Mouse (Mus musculus) stomach, embryonic 16.5 days (tissue): ENCODE data around the gene Fchsd2. TPM values are rescaled to one million over a fixed set of nuclear protein-coding genes. Genes with fewer than 3 reads are reported as not detected.
A peak's percentile ranks its signal among the peaks of the same experiment; 100 is the strongest.

Experiments
- ATAC-seq: fragments of 200-750 bp; cut with Nextera tagmentation; 2 replicates; pipeline ENCODE4 v1.8.0; 2017; ENCODE audit warnings: moderate number of reproducible peaks, moderate TSS enrichment; ENCODE audit not compliant: insufficient read depth, low FRiP score
- H3K27ac ChIP-seq: fragments of 300-500 bp; sonication (generic); 2 replicates; pipeline ENCODE4 v1.5.1; 2014; ENCODE audit warnings: low read length
- H3K27me3 ChIP-seq: fragments of 300-500 bp; sonication (generic); 2 replicates; pipeline ENCODE4 v1.6.1; 2014; ENCODE audit warnings: low read length, control low read depth, mixed read lengths; ENCODE audit not compliant: control insufficient read depth, insufficient read depth
- H3K36me3 ChIP-seq: fragments of 300-500 bp; sonication (generic); 2 replicates; pipeline ENCODE4 v1.6.1; 2014; ENCODE audit warnings: low read length; ENCODE audit not compliant: control insufficient read depth, insufficient read depth
- H3K4me1 ChIP-seq: fragments of 300-500 bp; sonication (generic); 2 replicates; pipeline ENCODE4 v1.6.1; 2014; ENCODE audit warnings: low read length, control low read depth, mixed read lengths; ENCODE audit not compliant: control insufficient read depth, insufficient read depth
- H3K4me2 ChIP-seq: fragments of 300-500 bp; sonication (generic); 2 replicates; pipeline ENCODE4 v1.6.1; 2014; ENCODE audit warnings: low read depth, low read length, mixed read lengths
- H3K4me3 ChIP-seq: fragments of 300-500 bp; sonication (generic); replicated peaks from 2 replicates; pipeline ENCODE4 v1.5.1; 2014; ENCODE audit warnings: mild to moderate bottlenecking, low read length
- H3K9ac ChIP-seq: fragments of 300-500 bp; sonication (generic); 2 replicates; pipeline ENCODE4 v1.6.1; 2014; ENCODE audit warnings: low read length
- H3K9me3 ChIP-seq: fragments of 300-500 bp; sonication (generic); replicated peaks from 2 replicates; pipeline ENCODE4 v1.6.1; 2016; ENCODE audit warnings: low read length, control low read depth; ENCODE audit not compliant: control insufficient read depth
- WGBS: fragments of 180-500 bp; shearing (Covaris S2); extraction: QIAGEN DNeasy Blood & Tissue Kit; methylation state at CpG from one replicate; pipeline ENCODE4 v1.1.7; 2014; 5-methylcytosine and 5-hydroxymethylcytosine counted together
- polyA plus RNA-seq: library from polyadenylated mRNA; unstranded; fragments of >200 nt; fragmentation: Nextera tagmentation; extraction: Ambion mirVana; gene quantifications from 2 replicates; pipeline ENCODE4 v1.2.1, GENCODE M21; 2015

Fchsd2 gene
- polyA plus RNA-seq, 1 experiment from 2014 or later: 20.0 TPM

- Histone ChIP-seq H3K9ac (peak overlapping the region; percentile 49; the same call in 1 of the 2 replicates), H3K4me3 (peak overlapping the region; percentile 32; the same call in 1 of the 2 replicates), H3K27me3 (no peaks in the 10 kb centered on the region), H3K9me3 (no peaks in the 10 kb centered on the region), H3K4me2 (peak overlapping the region; percentile 80; the same call in 1 of the 2 replicates), H3K4me1 (peaks cover 34% of the 10 kb centered on the region), H3K36me3 (no peaks in the 10 kb centered on the region), H3K27ac (no peak overlapping the region)
- 43% methylated on average over 6 of the region's 6 CpGs for WGBS
- ATAC-seq: no peak
Observed at GRCm38 (mm10) chr7:101324142-101324962, 231.7 kb downstream of the Fchsd2 start.

- H3K4me1 ChIP-seq: peaks cover 43% of the 10 kb centered on the region
- no peak for ATAC-seq
- H3K9ac ChIP-seq: no peak overlapping the region; the same call in 1 of the 2 replicates
- no peaks in the 10 kb centered on the region for H3K36me3 ChIP-seq
- 75% methylated on average over 5 of the region's 5 CpGs for WGBS
- H3K27ac ChIP-seq: no peak overlapping the region
- no peaks in the 10 kb centered on the region for H3K9me3 ChIP-seq
- H3K4me3 ChIP-seq: no peak overlapping the region
- H3K4me2 ChIP-seq: peak overlapping the region; percentile 29; the same call in 1 of the 2 replicates
- H3K27me3 ChIP-seq: no peaks in the 10 kb centered on the region
Observed at GRCm38 (mm10) chr7:101326006-101326405, 233.3 kb downstream of the Fchsd2 start.

GRCm38 (mm10) chr7:101327263-101327662 is 234.6 kb downstream of the Fchsd2 start:
- Histone ChIP-seq H3K9ac (no peak overlapping the region), H3K27ac (no peak overlapping the region), H3K27me3 (no peaks in the 10 kb centered on the region), H3K36me3 (no peaks in the 10 kb centered on the region), H3K4me1 (peaks cover 43% of the 10 kb centered on the region), H3K4me3 (no peak overlapping the region), H3K4me2 (0 out of 2 replicates have a peak overlapping the region, but pooled peaks have one; percentile 29), H3K9me3 (no peaks in the 10 kb centered on the region)
- no peak for ATAC-seq
- 49% methylated on average over 5 of the region's 5 CpGs for WGBS

- Histone ChIP-seq H3K4me1 (peaks cover 43% of the 10 kb centered on the region), H3K4me2 (no peak overlapping the region)
- 93% methylated on average over 2 of the region's 2 CpGs for WGBS
Observed at GRCm38 (mm10) chr7:101327786-101328185, 235.1 kb downstream of the Fchsd2 start.

GRCm38 (mm10) chr7:101328621-101329158 is 236.0 kb downstream of the Fchsd2 start:
- H3K27me3 ChIP-seq: no peaks in the 10 kb centered on the region
- H3K36me3 ChIP-seq: no peaks in the 10 kb centered on the region
- 59% methylated on average over 4 of the region's 4 CpGs for WGBS
- H3K9me3 ChIP-seq: no peaks in the 10 kb centered on the region
- no peak overlapping the region for H3K4me2 ChIP-seq
- no peak overlapping the region for H3K27ac ChIP-seq
- peaks cover 40% of the 10 kb centered on the region for H3K4me1 ChIP-seq
- no peak overlapping the region for H3K4me3 ChIP-seq
- ATAC-seq: no peak
- 0 out of 2 replicates have a peak overlapping the region, but pooled peaks have one; percentile 26 for H3K9ac ChIP-seq

More at GRCm38 (mm10) chr7:101327786-101328185, 235.1 kb downstream of the Fchsd2 start:
- ATAC-seq: no peak
- H3K4me3 ChIP-seq: no peak overlapping the region
- H3K36me3 ChIP-seq: no peaks in the 10 kb centered on the region
- no peaks in the 10 kb centered on the region for H3K27me3 ChIP-seq
- H3K9ac ChIP-seq: no peak overlapping the region
- H3K9me3 ChIP-seq: no peaks in the 10 kb centered on the region
- no peak overlapping the region for H3K27ac ChIP-seq

GRCm38 (mm10) chr7:101329606-101330005 is 236.9 kb downstream of the Fchsd2 start:
- no peak overlapping the region for H3K4me3 ChIP-seq
- peak overlapping the region; percentile 27; the same call in 1 of the 2 replicates for H3K27ac ChIP-seq
- 65% methylated on average over 4 of the region's 4 CpGs for WGBS
- H3K9me3 ChIP-seq: no peaks in the 10 kb centered on the region
- H3K4me1 ChIP-seq: peaks cover 33% of the 10 kb centered on the region
- no peak for ATAC-seq
- peak overlapping the region; percentile 26; the same call in 1 of the 2 replicates for H3K9ac ChIP-seq
- H3K4me2 ChIP-seq: no peak overlapping the region
- no peaks in the 10 kb centered on the region for H3K27me3 ChIP-seq
- no peaks in the 10 kb centered on the region for H3K36me3 ChIP-seq

- 0 out of 2 replicates have a peak overlapping the region, but pooled peaks have one; percentile 27 for H3K27ac ChIP-seq
- no peaks in the 10 kb centered on the region for H3K36me3 ChIP-seq
- H3K4me3 ChIP-seq: no peak overlapping the region
- WGBS: 59% methylated on average over 10 of the region's 10 CpGs
- H3K9ac ChIP-seq: peak overlapping the region; percentile 26
- H3K4me2 ChIP-seq: no peak overlapping the region
- peaks cover 28% of the 10 kb centered on the region for H3K4me1 ChIP-seq
- no peaks in the 10 kb centered on the region for H3K9me3 ChIP-seq
- H3K27me3 ChIP-seq: no peaks in the 10 kb centered on the region
- peak; percentile 41 for ATAC-seq
Observed at GRCm38 (mm10) chr7:101330074-101330840, 237.6 kb downstream of the Fchsd2 start.

- Histone ChIP-seq H3K9ac (0 out of 2 replicates have a peak overlapping the region, but pooled peaks have one; percentile 3), H3K4me1 (peaks cover 28% of the 10 kb centered on the region), H3K27ac (no peak overlapping the region), H3K4me2 (no peak overlapping the region), H3K27me3 (no peaks in the 10 kb centered on the region), H3K4me3 (no peak overlapping the region), H3K9me3 (no peaks in the 10 kb centered on the region), H3K36me3 (no peaks in the 10 kb centered on the region)
- ATAC-seq: no peak
- WGBS: 78% methylated on average over 4 of the region's 4 CpGs
Observed at GRCm38 (mm10) chr7:101330841-101331173, 238.1 kb downstream of the Fchsd2 start.
